Mouse (Mus musculus) C2C12 (cell line): ENCODE results near the gene Zfp507. TPM values are rescaled to one million over a fixed set of nuclear protein-coding genes. Genes with fewer than 3 reads are reported as not detected.

Experiments
- H3K27me3 ChIP-seq: one replicate; pipeline ENCODE4 v1.6.1; 2011; ENCODE audit not compliant: control insufficient read depth, insufficient read depth, insufficient read length
- H3K36me3 ChIP-seq: one replicate; pipeline ENCODE4 v1.6.1; 2011; ENCODE audit not compliant: control insufficient read depth, insufficient read depth
- H3K4me3 ChIP-seq: one replicate; pipeline ENCODE4 v1.5.1; 2011; ENCODE audit warnings: mild to moderate bottlenecking, control low read depth; ENCODE audit not compliant: poor library complexity, insufficient read depth, severe bottlenecking
- H3K79me2 ChIP-seq: one replicate; pipeline ENCODE4 v1.6.1; 2011; ENCODE audit not compliant: control insufficient read depth, insufficient read depth
- H3K79me3 ChIP-seq: one replicate; pipeline ENCODE4 v1.6.1; 2011; ENCODE audit warnings: low read depth, control low read depth
- H3ac ChIP-seq: one replicate; pipeline ENCODE3; 2011; ENCODE audit warnings: low read depth; ENCODE audit not compliant: control insufficient read depth, insufficient read length
- CEBPB ChIP-seq: IDR thresholded peaks from one replicate; pipeline ENCODE4 v1.6.1; 2011; ENCODE audit warnings: low read depth, mild to moderate bottlenecking, control low read depth, moderate library complexity
- CTCF ChIP-seq: IDR thresholded peaks from one replicate; pipeline ENCODE4 v1.5.1; 2011; ENCODE audit not compliant: control insufficient read depth, insufficient read depth, insufficient read length
- FOSL1 ChIP-seq: IDR thresholded peaks from one replicate; pipeline ENCODE4 v1.8.0; 2011; ENCODE audit warnings: mild to moderate bottlenecking, low read length; ENCODE audit not compliant: poor library complexity, insufficient read depth, severe bottlenecking
- MAX ChIP-seq: IDR thresholded peaks from one replicate; pipeline ENCODE4 v1.6.1; 2011; ENCODE audit warnings: mild to moderate bottlenecking, control low read depth
- MYOD1 ChIP-seq: IDR thresholded peaks from one replicate; pipeline ENCODE4 v1.6.1; 2011; ENCODE audit warnings: low read depth; ENCODE audit not compliant: control insufficient read depth, insufficient read length
- MYOG ChIP-seq: IDR thresholded peaks from one replicate; pipeline ENCODE4 v1.6.1; 2011; ENCODE audit not compliant: control insufficient read depth, insufficient read length; ENCODE audit errors: extremely low read depth
- USF1 ChIP-seq: IDR thresholded peaks from one replicate; pipeline ENCODE4 v1.6.1; 2011; ENCODE audit warnings: low read depth, mild to moderate bottlenecking, control low read depth, moderate library complexity
- polyA plus RNA-seq: library from polyadenylated mRNA; unstranded; fragments of >200 nt; fragmentation: generic; extraction: Trizol; gene quantifications from one replicate; pipeline ENCODE4 v1.2.1, GENCODE M21; 2012; ENCODE audit warnings: missing spikeins

Gene Zfp507
- polyA plus RNA-seq, 1 experiment, result 7.9 TPM

- Histone ChIP-seq H3K79me3 (peaks cover 22% of the 10 kb centered on the region), H3K4me3 (no peak overlapping the region), H3K36me3 (peaks cover 87% of the 10 kb centered on the region), H3K27me3 (no peaks in the 10 kb centered on the region), H3ac (no peak overlapping the region), H3K79me2 (peaks cover 51% of the 10 kb centered on the region)
- TF ChIP-seq USF1 (no peak), MYOD1 (no peak), CEBPB (no peak), CTCF (no peak), MAX (no peak)
Measured at GRCm38 (mm10) chr7:35796123-35796522, 6.7 kb downstream of the Zfp507 start.

- Histone ChIP-seq H3K79me2 (peaks cover 36% of the 10 kb centered on the region), H3K36me3 (peaks cover 85% of the 10 kb centered on the region), H3K4me3 (no peak overlapping the region), H3K79me3 (peaks cover 9% of the 10 kb centered on the region), H3K27me3 (no peaks in the 10 kb centered on the region), H3ac (no peak overlapping the region)
- TF ChIP-seq FOSL1 (no peak), MAX (no peak), CEBPB (no peak), USF1 (no peak), MYOG (no peak), CTCF (no peak), MYOD1 (no peak)
Measured at GRCm38 (mm10) chr7:35794145-35794664, 8.6 kb downstream of the Zfp507 start.

GRCm38 (mm10) chr7:35792150-35792848, 10.5 kb downstream of the Zfp507 start:
- Histone ChIP-seq H3K27me3 (no peaks in the 10 kb centered on the region), H3K36me3 (peaks cover 86% of the 10 kb centered on the region), H3ac (no peak overlapping the region), H3K79me2 (peaks cover 20% of the 10 kb centered on the region), H3K4me3 (no peak overlapping the region), H3K79me3 (peaks cover 8% of the 10 kb centered on the region)
- TF ChIP-seq CTCF (no peak), MYOG (no peak), FOSL1 (no peak), CEBPB (no peak), MYOD1 (no peak), USF1 (no peak), MAX (no peak)

GRCm38 (mm10) chr7:35790926-35791325, 11.9 kb downstream of the Zfp507 start:
- peaks cover 2% of the 10 kb centered on the region for H3K79me3 ChIP-seq
- peaks cover 6% of the 10 kb centered on the region for H3K79me2 ChIP-seq
- H3ac ChIP-seq, result no peak overlapping the region
- H3K27me3 ChIP-seq, result no peaks in the 10 kb centered on the region
- H3K4me3 ChIP-seq, result no peak overlapping the region
- no peak for TF ChIP-seq MYOD1
- no peak for TF ChIP-seq CEBPB
- no peak for TF ChIP-seq MAX
- TF ChIP-seq CTCF, result no peak
- TF ChIP-seq USF1, result no peak
- TF ChIP-seq MYOG, result no peak
- TF ChIP-seq FOSL1, result no peak
- H3K36me3 ChIP-seq, result peaks cover 84% of the 10 kb centered on the region

- H3K79me2 ChIP-seq, result peaks cover 6% of the 10 kb centered on the region
- H3K4me3 ChIP-seq, result no peak overlapping the region
- no peak overlapping the region for H3ac ChIP-seq
- H3K27me3 ChIP-seq, result no peaks in the 10 kb centered on the region
- TF ChIP-seq MYOG (no peak), FOSL1 (no peak), MYOD1 (no peak), USF1 (no peak), CEBPB (no peak), CTCF (no peak), MAX (no peak)
- H3K36me3 ChIP-seq, result peaks cover 83% of the 10 kb centered on the region
- H3K79me3 ChIP-seq, result peaks cover 3% of the 10 kb centered on the region
Measured at GRCm38 (mm10) chr7:35790201-35790600, 12.6 kb downstream of the Zfp507 start.

GRCm38 (mm10) chr7:35785579-35785978, 17.2 kb downstream of the Zfp507 start:
- Histone ChIP-seq H3ac (no peak overlapping the region), H3K79me2 (peaks cover 6% of the 10 kb centered on the region), H3K4me3 (no peak overlapping the region), H3K27me3 (no peaks in the 10 kb centered on the region), H3K79me3 (peaks cover 3% of the 10 kb centered on the region), H3K36me3 (peaks cover 58% of the 10 kb centered on the region)
- TF ChIP-seq USF1 (no peak), MYOG (no peak), CTCF (no peak), MYOD1 (no peak), FOSL1 (no peak), CEBPB (no peak), MAX (no peak)
